Mouse (Mus musculus) cortical plate, adult 2 months (tissue): ENCODE data around the gene Rcor2.

Experiments used
- CTCF ChIP-seq: fragments of 200-500 bp; IDR thresholded peaks from 2 replicates; pipeline ENCODE4 v1.5.1; 2011; ENCODE audit warnings: mild to moderate bottlenecking, control low read depth, low read length; ENCODE audit not compliant: insufficient read depth; ENCODE audit errors: extremely low read depth
- POLR2A ChIP-seq: fragments of 200-500 bp; IDR thresholded peaks from 2 replicates; pipeline ENCODE4 v1.6.1; 2011; ENCODE audit warnings: mild to moderate bottlenecking, low read length, control low read depth; ENCODE audit not compliant: insufficient read depth; ENCODE audit errors: extremely low read depth

DNA sequence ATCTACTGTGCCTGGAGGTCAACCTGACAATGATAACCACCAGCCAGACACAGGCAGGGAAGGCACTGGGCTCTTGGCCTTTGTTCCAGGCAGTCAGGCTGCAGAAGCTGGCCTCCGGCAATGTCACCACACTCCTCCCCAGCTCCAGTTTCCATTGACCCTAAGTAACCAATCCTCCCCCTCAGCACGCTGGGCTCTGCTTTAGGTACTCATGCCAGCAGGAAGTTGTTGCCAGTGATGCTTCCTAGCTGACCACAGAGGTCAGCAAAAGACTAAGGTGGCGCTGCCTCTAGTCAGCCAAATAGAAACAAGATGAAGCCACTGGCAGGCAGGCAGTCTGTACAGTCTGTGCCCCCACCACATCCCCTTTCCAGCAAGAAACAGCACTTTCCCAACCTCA is 39.8 kb downstream of the Rcor2 start:
- TF ChIP-seq POLR2A, result no peak
- no peak for TF ChIP-seq CTCF
